Mouse (Mus musculus): ENCODE results near the gene Cyp2c65. TPM values are rescaled to one million over a fixed set of nuclear protein-coding genes. Genes with fewer than 3 reads are reported as not detected.
"Not testable (repeated sequence)": the region's sequence is repeated elsewhere in the genome, so short reads cannot be mapped to it uniquely, and the experiment has no call there.

Gene Cyp2c65
- not detected in 2 replicates for polyA plus RNA-seq (2016; fragmentation: Nextera tagmentation; extraction: Ambion mirVana)

GRCm38 (mm10) chr19:39060719-39061118 lies at the start of gene Cyp2c65:
Gene Cyp2c65, plus strand, starts transcription at chr19:39061015.
- WGBS, result 76% methylated on average over 2 of the region's 2 CpGs
- Histone ChIP-seq H3K27ac (no peak within 1 kb of the TSS), H3K9ac (no peak within 1 kb of the TSS), H3K36me3 (no peaks in the 10 kb centered on the region), H3K4me2 (replicated peaks) (no peak within 1 kb of the TSS), H3K9me3 (no peaks in the 10 kb centered on the region), H3K27me3 (replicated peaks) (no peaks in the 10 kb centered on the region), H3K4me3 (no peak within 1 kb of the TSS), H3K4me1 (no peaks in the 10 kb centered on the region)
- ATAC-seq (ENCODE audit: low FRiP score, low read depth), result no peak

GRCm38 (mm10) chr19:39057928-39058327 lies 2.9 kb upstream of the Cyp2c65 start:
- Histone ChIP-seq H3K4me3 (no peak overlapping the region), H3K36me3 (no peaks in the 10 kb centered on the region), H3K4me2 (replicated peaks) (no peak overlapping the region), H3K9me3 (no peaks in the 10 kb centered on the region), H3K27me3 (replicated peaks) (no peaks in the 10 kb centered on the region), H3K27ac (no peak overlapping the region), H3K4me1 (no peaks in the 10 kb centered on the region), H3K9ac (no peak overlapping the region)
- 96% methylated on average over 1 of the region's 1 CpGs for whole genome bisulfite sequencing
- ATAC-seq (ENCODE audit: low FRiP score, low read depth), result no peak

- 84% methylated on average over 2 of the region's 2 CpGs for WGBS
- H3K4me1 ChIP-seq; H3K4me2 ChIP-seq (replicated peaks); H3K36me3 ChIP-seq; H3K9ac ChIP-seq; ATAC-seq (ENCODE audit: low FRiP score, low read depth); H3K27me3 ChIP-seq (replicated peaks); H3K27ac ChIP-seq; H3K4me3 ChIP-seq: not testable (repeated sequence)
- H3K9me3 ChIP-seq, result peaks cover 24% of the 10 kb centered on the region
Observed at GRCm38 (mm10) chr19:39098779-39099178, 38.0 kb downstream of the Cyp2c65 start.

GRCm38 (mm10) chr19:39113644-39114043 lies 52.8 kb downstream of the Cyp2c65 start, which contains the start of gene Cyp2c66:
Gene Cyp2c66, plus strand, starts transcription at chr19:39113898.
- Histone ChIP-seq H3K27me3 (replicated peaks) (no peaks in the 10 kb centered on the region), H3K9ac (no peak within 1 kb of the TSS), H3K4me1 (no peaks in the 10 kb centered on the region), H3K27ac (no peak within 1 kb of the TSS), H3K36me3 (no peaks in the 10 kb centered on the region), H3K4me2 (replicated peaks) (no peak within 1 kb of the TSS), H3K9me3 (peaks cover 8% of the 10 kb centered on the region; the same call in 1 of the 2 replicates), H3K4me3 (no peak within 1 kb of the TSS)
- WGBS, result 87% methylated on average over 1 of the region's 1 CpGs
- no peak for ATAC-seq (ENCODE audit: low FRiP score, low read depth)

Other genes starting within 250 kb of the Cyp2c65 start
- 7.7 and 8.4 TPM in 2 replicates for gene Noc3l, start 241.8 kb upstream of the Cyp2c65 start, polyA plus RNA-seq (2016; fragmentation: Nextera tagmentation; extraction: Ambion mirVana)
- gene Tbc1d12, start 224.4 kb upstream of the Cyp2c65 start, polyA plus RNA-seq (2016; fragmentation: Nextera tagmentation; extraction: Ambion mirVana), result 5.6 and 6.6 TPM in 2 replicates
- 39.8 and 45.2 TPM in 2 replicates for gene Hells, start 130.1 kb upstream of the Cyp2c65 start, polyA plus RNA-seq (2016; fragmentation: Nextera tagmentation; extraction: Ambion mirVana)
- gene Cyp2c55, start 54.0 kb upstream of the Cyp2c65 start, polyA plus RNA-seq (2016; fragmentation: Nextera tagmentation; extraction: Ambion mirVana), result not detected in 2 replicates
- gene Cyp2c66, start 52.9 kb downstream of the Cyp2c65 start, polyA plus RNA-seq (2016; fragmentation: Nextera tagmentation; extraction: Ambion mirVana), result not detected in 2 replicates
- not detected in 2 replicates for gene Cyp2c29, start 208.4 kb downstream of the Cyp2c65 start, polyA plus RNA-seq (2016; fragmentation: Nextera tagmentation; extraction: Ambion mirVana)